Mouse (Mus musculus) MN1 (cell line): ENCODE measurements at regions not wholly inside any gene's neighbourhood (a gene's known extent, or its start where the extent isn't known, plus 50 kb on each side); places are given as distances from the start of the nearest gene placed in this dataset.
"Not testable (repeated sequence)": the region's sequence is repeated elsewhere in the genome, so short reads cannot be mapped to it uniquely, and the experiment has no call there.

Experiments
- DNase-seq: peaks from one replicate; pipeline ENCODE4 v3.0.0-alpha.2; 2016; ENCODE audit warnings: low spot score

- DNase-seq = no peak
Measured at GRCm38 (mm10) chr15:49121202-49121601, 4763.5 kb upstream of the Gm7489 start.

GRCm38 (mm10) chr15:49146430-49146829 lies 4738.3 kb upstream of the Gm7489 start:
- DNase-seq = no peak

- DNase-seq = no peak
Measured at GRCm38 (mm10) chr15:49151998-49152397, 4732.7 kb upstream of the Gm7489 start.

- no peak for DNase-seq
Measured at GRCm38 (mm10) chr15:49154026-49154425, 4730.7 kb upstream of the Gm7489 start.

- no peak for DNase-seq
Measured at GRCm38 (mm10) chr15:49191474-49191873, 4693.2 kb upstream of the Gm7489 start.

GRCm38 (mm10) chr15:49192571-49192970 lies 4692.1 kb upstream of the Gm7489 start:
- not testable (repeated sequence) for DNase-seq

GRCm38 (mm10) chr15:49229063-49229462 lies 4655.6 kb upstream of the Gm7489 start:
- DNase-seq = no peak

GRCm38 (mm10) chr15:49230846-49231245 lies 4653.9 kb upstream of the Gm7489 start:
- DNase-seq = no peak

GRCm38 (mm10) chr15:49270198-49270597 lies 4614.5 kb upstream of the Gm7489 start:
- DNase-seq = peak; percentile 19
